Mouse (Mus musculus): Measurements from ENCODE around the gene Bsn. TPM values are rescaled to one million over a fixed set of nuclear protein-coding genes. Genes with fewer than 3 reads are reported as not detected.

Gene Bsn
- polyA plus RNA-seq, 1 experiment from 2014 or later, result 1.3 TPM

DNA sequence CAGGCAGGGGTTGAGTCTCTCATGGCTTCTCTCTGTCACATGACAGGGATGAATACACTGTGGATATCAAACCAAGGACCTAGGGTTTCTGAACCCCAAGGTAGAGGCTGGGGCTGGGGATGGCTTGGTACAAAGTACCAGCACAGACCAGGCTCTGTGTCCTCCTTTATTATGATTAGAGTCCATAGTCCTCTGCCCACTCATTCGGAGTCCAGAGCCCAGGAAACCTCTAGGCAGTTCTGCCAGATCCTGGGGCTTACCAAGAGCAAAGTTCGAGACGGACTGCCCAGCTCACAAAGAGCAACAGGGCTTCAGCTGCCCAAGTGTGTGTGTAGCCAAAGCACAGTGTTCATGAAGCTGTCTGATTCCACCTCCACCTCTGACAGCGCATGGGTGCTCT is 104.9 kb downstream of the Bsn start:
- no peak overlapping the region for H3K27ac ChIP-seq
- no peak overlapping the region for H3K4me3 ChIP-seq
- no peaks in the 10 kb centered on the region for H3K9me3 ChIP-seq
- no peak for DNase-seq (ENCODE audit: low spot score)
- peaks cover 34% of the 10 kb centered on the region for H3K4me1 ChIP-seq
- peaks cover 65% of the 10 kb centered on the region for H3K36me3 ChIP-seq
- H3K27me3 ChIP-seq (ENCODE audit: insufficient read depth, poor library complexity, severe bottlenecking), result peaks cover 46% of the 10 kb centered on the region
- 96% methylated on average over 4 of the region's 4 CpGs for WGBS

DNA sequence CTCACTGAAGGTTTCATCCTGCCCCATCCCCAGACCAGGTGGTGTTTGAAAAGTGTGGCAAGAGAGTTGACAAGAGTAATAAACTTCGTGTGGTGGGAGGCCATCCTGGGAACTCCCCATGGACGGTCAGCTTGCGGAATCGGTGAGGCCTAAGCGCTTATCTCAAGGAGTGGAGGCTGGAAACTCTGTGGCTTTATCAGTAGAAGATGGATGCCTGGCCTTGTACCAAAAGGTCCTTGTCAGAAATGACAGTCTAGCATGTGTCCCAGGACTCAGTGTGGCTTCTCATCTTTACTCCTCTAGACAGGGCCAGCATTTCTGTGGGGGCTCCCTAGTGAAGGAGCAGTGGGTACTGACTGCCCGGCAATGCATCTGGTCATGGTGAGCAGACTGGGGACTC is 106.6 kb downstream of the Bsn start:
- Histone ChIP-seq H3K4me1 (peaks cover 45% of the 10 kb centered on the region), H3K4me3 (0 out of 2 replicates have a peak overlapping the region, but pooled peaks have one; percentile 35), H3K27me3 (ENCODE audit: insufficient read depth, poor library complexity, severe bottlenecking) (peaks cover 50% of the 10 kb centered on the region), H3K9me3 (no peaks in the 10 kb centered on the region), H3K27ac (peak overlapping the region; percentile 90; the same call in 1 of the 2 replicates), H3K36me3 (peaks cover 48% of the 10 kb centered on the region)
- 50% methylated on average over 6 of the region's 6 CpGs for WGBS
- no peak for DNase-seq (ENCODE audit: low spot score)

DNA sequence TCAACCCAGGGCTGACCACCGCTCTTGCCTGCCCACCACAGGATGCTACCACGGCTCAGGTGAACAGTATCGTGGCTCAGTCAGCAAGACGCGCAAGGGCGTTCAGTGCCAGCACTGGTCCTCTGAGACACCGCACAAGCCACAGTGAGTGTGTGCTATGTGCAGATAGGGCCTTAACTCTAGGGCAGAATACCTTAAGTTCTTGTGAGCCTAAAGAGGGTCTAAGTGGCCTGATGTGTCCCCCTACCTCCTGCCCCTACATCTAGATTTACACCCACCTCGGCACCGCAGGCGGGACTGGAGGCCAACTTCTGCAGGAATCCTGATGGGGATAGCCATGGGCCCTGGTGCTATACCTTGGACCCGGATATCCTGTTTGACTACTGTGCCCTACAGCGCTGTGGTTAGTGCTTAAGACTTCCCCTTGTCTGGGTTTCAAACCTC is 107.2 kb downstream of the Bsn start, which contains the start of gene Rnf123:
Gene Rnf123 (minus strand): TSS at position 359 of the 444 bp plus-strand sequence.
- no peaks in the 10 kb centered on the region for H3K9me3 ChIP-seq
- H3K4me3 ChIP-seq, result peak within 1 kb of the TSS; percentile 35
- H3K36me3 ChIP-seq, result peaks cover 43% of the 10 kb centered on the region
- H3K27me3 ChIP-seq (ENCODE audit: insufficient read depth, poor library complexity, severe bottlenecking), result peaks cover 50% of the 10 kb centered on the region
- peaks cover 50% of the 10 kb centered on the region for H3K4me1 ChIP-seq
- DNase-seq (ENCODE audit: low spot score), result no peak
- H3K27ac ChIP-seq, result peak within 1 kb of the TSS; percentile 90
- 30% methylated on average over 12 of the region's 12 CpGs for WGBS

DNA sequence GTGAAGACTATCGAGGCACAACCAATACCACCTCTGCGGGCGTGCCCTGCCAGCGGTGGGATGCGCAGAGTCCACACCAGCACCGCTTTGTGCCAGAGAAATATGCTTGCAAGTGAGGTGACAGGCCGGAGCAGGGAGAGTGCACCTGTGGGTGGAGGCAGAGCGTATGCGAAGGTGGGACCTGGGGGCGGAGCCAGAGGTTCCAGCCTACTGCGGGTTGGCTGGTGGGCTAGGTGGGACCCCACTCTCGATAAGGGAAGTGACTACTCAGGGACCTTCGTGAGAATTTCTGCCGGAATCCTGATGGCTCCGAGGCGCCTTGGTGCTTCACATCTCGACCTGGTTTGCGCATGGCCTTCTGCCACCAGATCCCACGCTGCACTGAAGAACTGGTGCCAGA is 107.6 kb downstream of the Bsn start:
- Histone ChIP-seq H3K27ac (peak overlapping the region; percentile 90), H3K9me3 (no peaks in the 10 kb centered on the region), H3K4me3 (peak overlapping the region; percentile 35)

DNA sequence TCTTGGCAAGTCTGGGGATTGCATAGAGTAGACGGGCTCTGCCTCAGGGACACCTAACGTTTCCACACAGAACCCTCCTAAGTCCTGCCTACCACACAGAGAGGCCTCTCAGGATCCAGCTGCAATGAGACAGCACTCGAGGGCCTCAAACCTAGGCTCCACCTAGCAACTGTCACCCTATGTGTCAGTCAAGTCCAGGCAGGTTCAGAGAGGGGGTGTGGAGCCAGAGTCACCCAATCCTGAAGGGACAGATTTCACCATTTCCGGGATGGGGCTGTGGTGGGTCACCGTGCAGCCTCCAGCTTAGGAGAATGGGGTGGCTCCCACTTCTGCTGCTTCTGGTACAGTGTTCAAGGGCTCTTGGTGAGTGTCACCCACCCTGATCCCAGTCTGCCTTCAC is 110.0 kb downstream of the Bsn start, which contains the start of gene Mst1:
Gene Mst1 (plus strand): TSS at position 269 of the 400 bp plus-strand sequence.
- no peaks in the 10 kb centered on the region for H3K9me3 ChIP-seq
- 65% methylated on average over 5 of the region's 5 CpGs for WGBS
- peaks cover 50% of the 10 kb centered on the region for H3K27me3 ChIP-seq (ENCODE audit: insufficient read depth, poor library complexity, severe bottlenecking)
- H3K27ac ChIP-seq, result peak within 1 kb of the TSS; percentile 90
- peak within 1 kb of the TSS; percentile 85 for H3K4me3 ChIP-seq
- DNase-seq (ENCODE audit: low spot score), result peak; percentile 94
- peaks cover 20% of the 10 kb centered on the region for H3K36me3 ChIP-seq
- peaks cover 59% of the 10 kb centered on the region for H3K4me1 ChIP-seq

More for the DNA sequence above, 107.6 kb downstream of the Bsn start:
- no peak for DNase-seq (ENCODE audit: low spot score)
- H3K27me3 ChIP-seq (ENCODE audit: insufficient read depth, poor library complexity, severe bottlenecking), result peaks cover 50% of the 10 kb centered on the region
- WGBS, result 7% methylated on average over 19 of the region's 19 CpGs
- peaks cover 55% of the 10 kb centered on the region for H3K4me1 ChIP-seq
- peaks cover 38% of the 10 kb centered on the region for H3K36me3 ChIP-seq

DNA sequence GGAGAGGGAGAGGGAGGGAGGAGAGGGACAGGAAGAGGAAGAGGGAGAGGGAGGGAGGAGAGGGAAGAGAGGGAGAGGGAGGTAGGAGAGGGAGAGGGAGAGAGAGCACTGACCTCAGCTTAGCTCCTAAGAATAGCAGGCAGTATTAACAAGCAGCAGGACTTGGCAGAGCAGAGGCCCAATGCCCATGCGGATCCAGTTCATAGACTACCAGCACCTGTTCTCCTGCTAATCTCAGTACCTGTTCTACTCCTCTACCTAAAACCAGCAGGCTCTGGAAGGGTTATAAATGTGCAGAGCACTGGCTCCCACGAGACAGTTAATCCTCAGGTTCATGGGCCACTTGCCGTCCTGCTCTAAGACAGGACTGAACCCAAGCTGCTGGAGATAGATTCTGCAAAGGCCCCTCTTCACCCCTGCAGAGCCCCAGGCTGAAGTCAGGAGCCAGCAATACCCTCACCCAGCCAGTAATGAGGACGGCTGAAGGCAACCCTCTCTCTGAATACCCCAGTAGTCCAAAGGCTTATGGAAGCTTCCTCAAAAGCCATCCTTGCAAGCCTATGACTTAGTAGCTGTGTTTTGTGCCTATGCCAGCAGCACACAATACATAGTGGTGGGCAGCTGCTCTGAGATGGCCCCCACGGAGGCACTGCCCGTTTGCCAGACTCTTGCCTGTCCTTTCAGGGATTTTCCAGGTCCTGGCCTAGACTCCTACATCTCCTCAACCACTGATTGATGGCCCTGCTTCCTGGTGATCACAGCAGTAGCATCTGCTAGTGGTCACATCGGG is 116.8 kb downstream of the Bsn start:
- Histone ChIP-seq H3K9me3 (no peaks in the 10 kb centered on the region), H3K4me3 (no peak overlapping the region), H3K36me3 (peaks cover 39% of the 10 kb centered on the region), H3K27me3 (ENCODE audit: insufficient read depth, poor library complexity, severe bottlenecking) (no peaks in the 10 kb centered on the region), H3K27ac (peak overlapping the region; percentile 69), H3K4me1 (peaks cover 45% of the 10 kb centered on the region)
- WGBS, result 60% methylated on average over 7 of the region's 7 CpGs
- no peak for DNase-seq (ENCODE audit: low spot score)

DNA sequence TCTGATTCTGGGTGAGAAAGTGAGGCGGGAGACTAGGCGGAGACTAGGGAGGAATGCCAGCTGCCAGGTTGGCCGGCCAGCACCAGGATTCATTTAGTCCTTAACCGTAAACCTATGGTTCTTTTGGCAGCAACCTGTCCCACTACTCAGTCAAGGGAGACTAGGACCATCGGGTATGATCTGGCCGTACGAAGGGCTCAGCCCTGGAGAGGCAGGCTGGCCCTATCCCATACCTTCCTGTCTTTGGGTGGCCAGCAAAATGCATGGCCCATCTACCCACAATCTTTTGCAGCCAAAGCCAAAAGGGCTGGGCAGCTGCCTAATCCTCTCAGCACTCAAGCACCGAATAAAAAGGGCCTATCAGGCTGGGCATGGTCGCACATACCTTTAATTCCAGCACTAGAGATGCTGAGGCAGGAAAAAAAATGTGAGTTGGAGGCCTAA is 117.7 kb downstream of the Bsn start:
- H3K4me3 ChIP-seq, result no peak overlapping the region
- no peak for DNase-seq (ENCODE audit: low spot score)
- no peaks in the 10 kb centered on the region for H3K9me3 ChIP-seq
- peaks cover 37% of the 10 kb centered on the region for H3K4me1 ChIP-seq
- WGBS, result 38% methylated on average over 9 of the region's 9 CpGs
- peaks cover 40% of the 10 kb centered on the region for H3K36me3 ChIP-seq
- H3K27me3 ChIP-seq (ENCODE audit: insufficient read depth, poor library complexity, severe bottlenecking), result no peaks in the 10 kb centered on the region
- H3K27ac ChIP-seq, result peak overlapping the region; percentile 63

DNA sequence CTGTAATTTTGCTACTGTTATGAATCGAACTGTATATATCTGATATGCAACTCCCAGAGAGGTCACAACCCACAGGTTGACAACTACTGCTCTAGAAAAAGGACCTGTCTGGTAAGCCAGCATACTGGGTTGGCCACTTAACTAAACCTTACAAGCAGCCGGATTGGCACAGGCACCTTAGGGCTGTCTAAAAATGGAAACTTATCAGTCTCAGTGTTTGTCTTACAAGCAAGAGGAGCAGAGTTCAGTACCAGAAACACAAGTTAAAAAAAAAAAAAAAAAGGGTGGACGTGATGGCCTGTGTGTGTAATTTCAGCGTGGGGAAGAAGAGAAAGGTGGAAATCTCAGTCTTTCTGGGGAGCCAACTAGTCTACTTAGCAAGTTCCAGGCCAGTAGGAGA is 118.4 kb downstream of the Bsn start:
- Histone ChIP-seq H3K36me3 (peaks cover 41% of the 10 kb centered on the region), H3K4me1 (peaks cover 34% of the 10 kb centered on the region), H3K27me3 (ENCODE audit: insufficient read depth, poor library complexity, severe bottlenecking) (no peaks in the 10 kb centered on the region), H3K9me3 (no peaks in the 10 kb centered on the region), H3K27ac (peak overlapping the region; percentile 63; the same call in 1 of the 2 replicates), H3K4me3 (no peak overlapping the region)
- 51% methylated on average over 4 of the region's 4 CpGs for WGBS
- DNase-seq (ENCODE audit: low spot score), result no peak

DNA sequence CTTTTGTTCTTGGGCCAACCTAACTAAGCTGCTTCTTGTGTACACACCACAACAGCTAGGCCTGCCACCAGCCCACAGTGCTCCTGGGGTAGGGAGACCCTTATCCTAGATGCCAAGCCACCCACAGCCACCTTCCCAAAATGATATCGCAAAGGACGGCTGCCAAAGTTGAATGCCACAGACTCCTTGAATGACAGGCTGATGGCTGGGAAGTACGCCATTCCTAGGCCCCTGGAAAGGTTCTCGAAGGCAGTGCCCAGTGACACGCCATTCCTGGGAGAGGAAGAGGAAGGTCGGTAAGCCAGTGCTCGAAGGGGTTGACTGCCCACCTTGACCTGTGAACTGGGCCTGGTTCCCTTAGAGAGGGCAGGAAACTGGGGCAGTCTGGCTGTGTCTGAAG is 120.7 kb downstream of the Bsn start:
- no peak overlapping the region for H3K27ac ChIP-seq
- 86% methylated on average over 7 of the region's 7 CpGs for WGBS
- no peaks in the 10 kb centered on the region for H3K9me3 ChIP-seq
- no peak for DNase-seq (ENCODE audit: low spot score)
- H3K36me3 ChIP-seq, result peaks cover 51% of the 10 kb centered on the region
- no peak overlapping the region for H3K4me3 ChIP-seq
- peaks cover 34% of the 10 kb centered on the region for H3K4me1 ChIP-seq
- H3K27me3 ChIP-seq (ENCODE audit: insufficient read depth, poor library complexity, severe bottlenecking), result no peaks in the 10 kb centered on the region

DNA sequence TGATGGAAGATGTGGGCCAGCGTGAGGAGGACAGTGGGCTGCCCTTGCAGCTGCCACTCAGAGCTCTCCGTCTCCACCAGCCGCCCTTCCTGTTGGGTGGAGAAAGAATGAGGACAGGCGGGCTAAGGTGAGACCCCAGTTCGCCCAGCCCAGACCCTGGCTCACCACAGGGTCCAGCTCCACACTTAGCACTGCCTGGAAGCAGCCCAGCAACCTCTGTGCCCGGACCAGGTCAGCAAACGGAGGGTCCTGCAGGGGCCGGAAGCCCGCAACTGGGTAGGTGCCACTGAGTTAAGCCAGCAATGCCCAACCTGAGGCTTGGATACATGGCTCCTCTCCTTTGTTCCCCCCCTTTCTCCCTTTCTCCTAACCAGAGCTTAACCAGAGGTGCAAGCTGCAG is 121.2 kb downstream of the Bsn start:
- WGBS, result 86% methylated on average over 9 of the region's 9 CpGs
- Histone ChIP-seq H3K4me1 (peaks cover 37% of the 10 kb centered on the region), H3K4me3 (no peak overlapping the region), H3K36me3 (peaks cover 56% of the 10 kb centered on the region), H3K27ac (no peak overlapping the region), H3K27me3 (ENCODE audit: insufficient read depth, poor library complexity, severe bottlenecking) (no peaks in the 10 kb centered on the region), H3K9me3 (no peaks in the 10 kb centered on the region)
- no peak for DNase-seq (ENCODE audit: low spot score)

DNA sequence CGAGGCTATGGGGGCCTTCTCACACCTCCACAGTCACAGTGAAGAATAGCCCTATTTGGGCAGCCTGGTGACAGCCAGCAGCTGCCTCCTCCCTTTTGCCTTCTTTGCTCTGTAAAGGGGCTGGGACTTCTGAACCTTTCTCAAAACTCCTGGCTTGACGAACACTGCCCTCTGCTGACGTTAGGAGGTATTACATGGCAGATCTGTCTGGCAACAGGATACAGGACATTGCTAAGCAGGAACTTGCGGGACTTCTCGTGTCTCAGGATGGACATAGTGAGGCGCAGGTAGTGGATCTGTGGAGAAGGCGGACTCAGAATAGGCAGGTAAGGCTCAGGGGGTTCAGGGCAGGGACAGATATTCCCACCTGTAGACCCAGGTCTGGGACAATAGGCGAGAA is 122.3 kb downstream of the Bsn start:
- Histone ChIP-seq H3K4me1 (peaks cover 29% of the 10 kb centered on the region), H3K36me3 (peaks cover 60% of the 10 kb centered on the region), H3K4me3 (no peak overlapping the region), H3K27ac (no peak overlapping the region; the same call in 1 of the 2 replicates), H3K27me3 (ENCODE audit: insufficient read depth, poor library complexity, severe bottlenecking) (no peaks in the 10 kb centered on the region), H3K9me3 (no peaks in the 10 kb centered on the region)
- DNase-seq (ENCODE audit: low spot score), result peak; percentile 94
- WGBS, result 19% methylated on average over 8 of the region's 8 CpGs

DNA sequence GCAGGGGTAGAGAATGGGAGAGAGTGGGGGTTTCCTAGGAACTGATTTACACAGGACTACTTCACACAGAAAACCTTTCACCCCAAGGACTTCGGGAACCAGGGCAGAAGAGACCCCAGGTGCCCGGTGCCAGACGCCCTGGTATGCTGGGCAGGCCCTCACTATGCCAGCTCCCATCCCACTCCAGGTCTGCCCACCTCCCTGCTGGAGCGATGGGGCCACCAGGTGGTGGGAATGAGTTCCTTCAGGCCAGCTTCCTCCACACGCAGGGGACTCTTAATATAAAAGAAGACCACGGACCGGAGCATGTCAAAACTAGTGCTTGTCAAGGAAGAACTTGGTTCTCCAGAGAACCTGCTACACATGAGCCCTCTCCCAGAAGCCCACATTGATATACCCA is 123.0 kb downstream of the Bsn start:
- Histone ChIP-seq H3K4me1 (peaks cover 22% of the 10 kb centered on the region), H3K9me3 (no peaks in the 10 kb centered on the region), H3K27ac (no peak overlapping the region), H3K27me3 (ENCODE audit: insufficient read depth, poor library complexity, severe bottlenecking) (no peaks in the 10 kb centered on the region), H3K4me3 (no peak overlapping the region), H3K36me3 (peaks cover 67% of the 10 kb centered on the region)
- WGBS, result 80% methylated on average over 7 of the region's 7 CpGs
- no peak for DNase-seq (ENCODE audit: low spot score)

DNA sequence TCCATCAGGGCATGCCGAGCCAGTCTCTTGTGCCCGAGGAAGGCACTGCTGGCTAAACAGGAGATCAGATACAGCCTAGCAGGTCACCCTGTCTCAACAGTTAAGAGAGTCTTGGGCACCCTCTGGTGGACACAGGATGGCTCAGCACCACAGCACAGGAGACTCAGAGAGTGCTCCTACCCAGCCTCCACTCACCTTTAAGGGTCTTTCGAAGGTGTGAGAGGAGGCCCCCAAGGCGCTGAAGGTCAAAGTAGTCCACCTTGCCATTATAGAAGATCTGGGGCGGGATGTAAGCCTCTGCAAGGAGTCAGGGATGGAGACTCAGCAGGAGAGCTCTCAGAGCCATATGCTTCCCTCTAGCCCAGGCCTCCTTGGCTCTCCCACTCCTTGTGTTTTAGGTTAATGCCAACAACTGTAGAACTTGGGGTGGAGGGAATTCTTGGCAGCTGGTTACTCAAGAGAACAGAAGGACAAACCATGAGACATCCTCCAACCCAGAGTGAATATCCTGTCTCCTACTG is 124.6 kb downstream of the Bsn start:
- no peak overlapping the region for H3K27ac ChIP-seq
- no peaks in the 10 kb centered on the region for H3K9me3 ChIP-seq
- H3K27me3 ChIP-seq (ENCODE audit: insufficient read depth, poor library complexity, severe bottlenecking), result no peaks in the 10 kb centered on the region
- WGBS, result 31% methylated on average over 5 of the region's 5 CpGs
- peaks cover 12% of the 10 kb centered on the region for H3K4me1 ChIP-seq
- DNase-seq (ENCODE audit: low spot score), result no peak
- no peak overlapping the region for H3K4me3 ChIP-seq
- H3K36me3 ChIP-seq, result peaks cover 69% of the 10 kb centered on the region

Measured in heart, embryonic 10.5 days (tissue).